Mouse (Mus musculus): ENCODE measurements at regions not wholly inside any gene's neighbourhood (a gene's known extent, or its start where the extent isn't known, plus 50 kb on each side); places are given as distances from the start of the nearest gene placed in this dataset.
"Not testable (repeated sequence)": the region's sequence is repeated elsewhere in the genome, so short reads cannot be mapped to it uniquely, and the experiment has no call there.

DNA sequence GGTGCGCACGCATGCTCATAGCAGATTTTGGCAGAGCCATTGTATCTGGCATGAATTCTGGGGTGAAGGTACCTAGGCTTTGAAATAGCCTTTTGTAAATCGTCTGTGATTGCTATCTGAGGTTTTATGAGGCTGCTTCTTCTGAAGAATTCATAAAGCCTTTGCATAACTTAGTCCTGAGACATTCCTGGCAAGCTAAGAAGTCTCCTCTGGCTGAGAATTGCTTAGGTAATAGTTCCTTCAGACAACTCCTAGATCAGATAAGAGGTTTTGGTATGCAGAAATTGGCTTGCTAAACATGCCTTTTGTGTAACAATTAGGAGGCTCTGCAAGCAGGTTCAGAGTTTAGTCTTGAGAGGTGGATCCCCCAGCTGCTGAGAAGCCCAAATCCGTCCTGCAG lies 82.7 kb downstream of the Pmp22 start:
- DNase-seq (ENCODE audit: low read depth, low spot score): no peak

DNA sequence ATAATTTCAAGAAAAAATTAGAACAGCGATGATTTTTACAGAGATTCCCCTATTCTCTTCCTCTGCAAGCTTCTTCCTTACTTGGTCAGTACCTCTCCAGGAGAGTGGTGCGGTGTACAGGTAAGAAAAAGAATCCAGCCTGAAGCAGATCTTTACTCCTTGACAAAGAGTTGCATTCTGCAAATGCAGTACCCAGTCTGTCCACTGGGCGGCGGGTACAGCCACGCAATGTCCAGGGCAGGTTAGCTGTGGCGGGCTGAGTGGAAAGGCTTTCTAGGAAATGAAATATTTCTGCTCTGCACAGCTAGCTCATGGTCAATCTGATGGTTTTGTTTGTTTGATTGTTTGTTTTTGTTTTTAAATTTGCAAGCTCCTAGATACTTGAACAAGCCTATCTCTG lies 84.3 kb downstream of the Pmp22 start:
- peak; percentile 10 for DNase-seq (ENCODE audit: low read depth, low spot score)

DNA sequence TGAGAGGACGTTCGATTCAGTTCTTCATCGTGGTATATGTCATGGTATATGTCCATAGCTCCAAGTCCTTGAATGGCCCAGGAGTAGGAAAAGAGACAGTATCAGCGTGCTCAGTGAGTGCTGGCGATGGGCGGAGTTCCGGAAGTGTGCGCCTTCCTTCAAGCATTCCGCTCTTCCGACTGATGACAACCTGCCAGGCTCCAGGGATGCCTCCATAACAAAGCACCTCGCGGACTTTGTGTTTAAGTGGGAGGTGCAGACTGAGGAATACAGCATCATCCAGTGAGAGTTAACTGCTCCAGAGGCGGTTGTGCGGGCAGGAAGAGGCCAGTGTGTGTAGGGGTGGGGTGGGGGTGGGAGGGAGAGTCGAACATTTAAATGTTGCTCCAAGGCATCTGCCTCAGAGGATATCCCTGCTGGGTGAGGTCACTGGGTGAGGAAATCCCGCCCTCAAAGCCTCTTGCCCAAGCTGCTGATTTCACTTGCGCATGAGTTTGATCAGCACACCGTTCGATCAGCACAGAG lies 85.2 kb downstream of the Pmp22 start:
- no peak for DNase-seq (ENCODE audit: low read depth, low spot score)

GRCm38 (mm10) chr11:63215993-63216392 lies 87.2 kb downstream of the Pmp22 start:
- DNase-seq (ENCODE audit: low read depth, low spot score): no peak

DNA sequence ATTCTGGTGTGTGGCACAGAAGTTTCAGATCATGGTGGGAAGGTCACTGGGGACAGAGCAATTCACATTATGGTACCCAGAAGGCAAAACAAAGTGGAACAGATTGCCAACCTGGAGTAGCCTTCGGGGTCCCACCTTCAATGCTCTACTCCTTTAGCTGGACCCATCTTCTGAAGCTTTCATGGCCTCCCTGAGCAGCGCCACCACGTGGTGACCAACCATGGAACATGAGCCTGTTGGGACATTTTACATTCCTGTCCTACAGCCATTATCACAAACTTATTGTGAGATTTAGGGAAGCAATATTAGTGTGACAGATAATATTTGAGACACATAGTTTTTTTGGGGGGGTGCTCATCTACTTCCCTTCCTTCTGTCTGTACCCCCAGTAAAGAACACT lies 88.3 kb downstream of the Pmp22 start:
- DNase-seq (ENCODE audit: low read depth, low spot score): no peak

DNA sequence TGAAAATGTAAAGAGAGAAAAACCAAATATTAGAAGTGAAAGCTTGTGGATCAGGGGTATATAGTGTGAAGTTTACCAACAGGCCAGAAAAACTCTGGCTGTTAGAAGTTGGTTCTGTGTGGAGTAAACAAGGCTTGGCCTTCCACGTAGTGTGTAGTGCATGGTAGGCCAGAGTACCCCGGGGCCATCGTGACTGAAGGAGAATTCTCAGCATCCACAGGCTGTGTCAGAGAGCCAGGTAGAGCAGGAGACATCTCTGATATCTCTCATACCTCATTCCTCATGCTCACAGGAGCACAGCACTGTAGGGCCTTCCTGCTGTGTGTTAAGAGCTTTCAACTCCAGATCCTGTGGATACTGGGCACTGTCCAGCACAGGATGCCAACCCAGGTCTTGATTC lies 97.7 kb downstream of the Pmp22 start:
- no peak for DNase-seq (ENCODE audit: low read depth, low spot score)

GRCm38 (mm10) chr11:63230786-63231185 lies 102.0 kb downstream of the Pmp22 start:
- no peak for DNase-seq (ENCODE audit: low read depth, low spot score)

DNA sequence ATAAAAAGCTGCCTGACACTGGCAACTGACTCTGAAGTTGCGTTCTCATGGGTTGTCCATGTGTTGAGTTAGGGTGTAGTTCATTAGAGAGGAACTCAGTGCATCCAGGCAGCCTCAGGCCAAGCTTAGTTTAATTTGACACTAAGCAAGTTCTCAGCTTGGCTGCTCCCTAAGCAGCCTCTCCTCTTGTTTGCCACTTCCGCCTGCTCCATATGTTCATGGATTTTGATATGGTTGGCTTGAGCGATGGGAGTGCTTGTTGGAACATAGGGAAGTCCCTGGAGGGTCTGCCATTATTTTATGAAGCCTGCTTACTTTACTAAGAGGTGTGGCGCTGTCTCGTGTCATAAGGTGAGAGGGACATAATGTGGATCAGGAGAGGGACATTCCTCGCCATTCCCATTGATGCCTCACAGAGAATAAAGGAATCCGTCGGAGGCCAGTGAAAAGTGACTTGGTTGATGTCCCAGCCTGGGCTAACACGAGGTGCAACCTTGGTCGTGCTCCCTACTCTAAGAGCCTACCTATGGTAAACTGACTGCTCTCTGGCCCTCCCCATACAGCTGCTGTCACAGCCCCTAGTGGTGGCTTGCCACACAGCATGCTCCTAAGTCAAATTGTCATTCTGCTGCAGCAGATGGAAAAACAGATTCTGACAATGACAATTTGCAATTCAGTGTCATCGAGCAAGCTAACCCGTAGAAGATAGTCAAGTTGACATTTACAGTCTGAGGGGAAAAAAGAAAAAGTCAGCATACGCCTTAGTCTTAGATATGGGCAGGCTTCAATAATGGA lies 104.6 kb downstream of the Pmp22 start:
- no peak for DNase-seq (ENCODE audit: low read depth, low spot score)

DNA sequence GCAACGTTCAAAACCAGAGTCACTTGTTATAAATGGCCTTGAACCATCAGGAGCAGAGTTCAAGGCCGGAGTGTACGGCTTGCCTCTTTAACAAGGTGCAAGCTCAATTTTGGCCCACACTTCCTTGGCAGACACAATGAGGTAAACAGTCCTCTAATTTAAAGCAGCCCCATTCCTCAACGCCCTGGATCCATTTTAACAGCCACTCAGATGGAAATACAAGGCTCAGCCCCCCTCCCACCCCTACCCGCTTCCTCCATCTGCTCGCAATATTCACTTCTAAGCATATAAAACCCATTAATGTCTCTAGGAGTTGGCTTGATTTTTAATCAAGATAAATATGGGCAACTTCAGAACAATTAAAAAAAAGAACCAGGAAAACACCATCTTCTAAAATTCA lies 105.7 kb downstream of the Pmp22 start:
- DNase-seq (ENCODE audit: low read depth, low spot score): no peak

DNA sequence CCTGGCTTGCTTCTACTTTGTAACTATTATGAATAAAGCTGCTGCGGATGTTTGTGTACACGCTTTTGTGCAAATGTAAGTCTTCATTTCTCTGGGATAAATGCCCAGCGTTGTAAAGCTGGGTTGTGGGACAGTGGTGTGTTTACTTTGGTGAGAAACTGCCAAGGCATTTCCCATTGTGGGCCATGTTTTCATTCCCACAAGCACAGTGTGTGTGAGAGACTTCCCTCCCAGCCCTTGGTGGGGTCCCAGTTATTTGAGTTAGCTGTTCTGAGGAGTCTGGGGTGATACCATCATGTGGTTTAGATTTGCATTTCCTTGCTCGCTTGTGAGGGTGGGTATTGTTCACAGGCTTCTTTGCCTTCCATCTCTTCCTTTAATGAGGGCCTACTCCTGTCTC lies 109.9 kb downstream of the Pmp22 start:
- DNase-seq (ENCODE audit: low read depth, low spot score): no peak

DNA sequence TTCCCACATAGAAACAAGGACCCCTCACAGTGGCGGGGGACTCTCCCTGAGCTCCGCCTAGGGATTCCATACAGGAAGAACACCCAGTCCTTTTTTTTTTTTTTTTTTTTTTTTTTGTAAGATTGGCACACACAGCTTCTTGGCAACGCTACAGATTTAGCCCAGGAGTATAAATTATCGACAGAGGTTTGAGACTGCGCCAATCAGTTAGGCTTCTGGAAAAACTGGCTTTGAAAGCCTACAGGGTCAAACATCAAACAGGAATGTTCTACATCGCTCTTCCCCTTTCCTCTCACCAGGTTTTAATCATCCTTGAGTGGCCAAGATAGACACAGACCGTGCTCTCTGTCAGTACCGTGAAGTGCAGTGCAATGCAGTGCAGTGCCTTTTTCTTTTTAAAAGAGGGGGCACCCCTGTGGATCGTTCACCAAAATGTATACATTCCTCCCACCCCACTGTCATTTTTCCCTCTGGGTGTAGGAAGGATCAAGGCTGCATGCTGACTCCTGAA lies 115.2 kb downstream of the Pmp22 start:
- DNase-seq (ENCODE audit: low read depth, low spot score): no peak

GRCm38 (mm10) chr11:63245041-63245440 lies 116.3 kb downstream of the Pmp22 start:
- DNase-seq (ENCODE audit: low read depth, low spot score): no peak

- no peak for DNase-seq (ENCODE audit: low read depth, low spot score)
Measured at GRCm38 (mm10) chr11:63246052-63246661, 117.4 kb downstream of the Pmp22 start.

- DNase-seq (ENCODE audit: low read depth, low spot score): no peak
Measured at GRCm38 (mm10) chr11:63252012-63252856, 123.5 kb downstream of the Pmp22 start.

- DNase-seq (ENCODE audit: low read depth, low spot score): no peak
Measured at GRCm38 (mm10) chr11:63252968-63253602, 124.3 kb downstream of the Pmp22 start.

GRCm38 (mm10) chr11:63264432-63265061 lies 135.8 kb downstream of the Pmp22 start:
- DNase-seq (ENCODE audit: low read depth, low spot score): no peak

DNA sequence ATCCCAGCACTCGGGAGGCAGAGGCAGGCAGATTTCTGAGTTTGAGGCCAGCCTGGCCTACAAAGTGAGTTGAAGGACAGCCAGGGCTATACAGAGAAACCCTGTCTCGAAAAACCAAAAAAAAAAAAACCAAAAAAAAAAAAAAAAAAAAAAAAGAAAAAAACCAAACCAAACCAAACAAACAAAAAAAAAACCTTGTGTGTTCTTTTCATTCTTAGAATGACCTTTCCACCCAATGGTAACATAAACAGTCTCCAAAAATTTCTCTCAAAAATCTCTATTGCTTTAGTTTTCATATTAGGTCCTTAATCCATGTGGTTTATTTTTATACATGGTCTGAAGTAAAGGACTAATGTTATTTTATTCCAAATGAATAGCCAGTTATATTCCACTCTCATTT lies 137.5 kb downstream of the Pmp22 start:
- not testable (repeated sequence) for DNase-seq (ENCODE audit: low read depth, low spot score)

- DNase-seq (ENCODE audit: low read depth, low spot score): no peak
Measured at GRCm38 (mm10) chr11:63276641-63277040, 147.9 kb downstream of the Pmp22 start.

GRCm38 (mm10) chr11:63281839-63282238 lies 153.1 kb downstream of the Pmp22 start:
- DNase-seq (ENCODE audit: low read depth, low spot score): no peak

DNA sequence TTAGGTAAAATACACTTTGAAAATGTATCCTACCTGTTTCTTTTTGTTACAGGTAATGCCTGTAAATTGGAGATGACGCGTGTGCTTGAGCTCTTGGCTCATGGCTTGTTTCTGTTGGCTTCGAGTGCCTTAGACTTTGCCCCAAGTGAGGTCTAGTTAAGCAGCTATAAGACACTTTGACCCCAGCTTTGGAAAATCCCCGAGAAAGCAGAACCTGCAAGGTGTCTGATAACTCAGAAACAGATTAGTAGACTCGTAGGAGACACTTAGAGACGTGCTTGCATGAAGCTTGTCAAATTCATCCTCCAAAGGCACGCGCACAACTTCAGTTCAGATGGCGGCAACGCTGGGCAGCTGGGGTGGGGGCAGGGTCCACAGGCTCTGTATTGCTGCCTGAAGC lies 153.8 kb downstream of the Pmp22 start:
- DNase-seq (ENCODE audit: low read depth, low spot score): no peak

- no peak for DNase-seq (ENCODE audit: low read depth, low spot score)
Measured at GRCm38 (mm10) chr11:63286026-63286425, 157.2 kb downstream of the Pmp22 start.
